Mouse (Mus musculus) CH12.LX (cell line): Measurements from ENCODE around the gene Ccdc130. TPM values are rescaled to one million over a fixed set of nuclear protein-coding genes. Genes with fewer than 3 reads are reported as not detected.

Source experiments
- DNase-seq: peaks from one replicate; pipeline ENCODE4 v3.0.0-alpha.2; 2013; ENCODE audit errors: extremely low read depth
- H3K27ac ChIP-seq: 2 replicates; pipeline ENCODE4 v1.5.1; 2012; ENCODE audit warnings: low read depth, mild to moderate bottlenecking, control low read depth, moderate library complexity; ENCODE audit not compliant: insufficient read depth
- H3K27me3 ChIP-seq: replicated peaks from 2 replicates; pipeline ENCODE3; 2012; ENCODE audit warnings: inconsistent platforms
- H3K36me3 ChIP-seq, 2 experiments: replicated peaks in 1 of 2; 2 replicates each; pipeline versions ENCODE3 to v1.6.1; 2012; ENCODE audit warnings: inconsistent platforms in 1 of 2, low read length in 1 of 2, mild to moderate bottlenecking in 1 of 2, mixed read lengths in 1 of 2, moderate library complexity in 1 of 2; ENCODE audit not compliant: control insufficient read depth in 1 of 2, insufficient read depth in 1 of 2
- H3K4me1 ChIP-seq, 2 experiments: 2 replicates each; pipeline ENCODE4 v1.6.1; 2012; ENCODE audit warnings: inconsistent platforms in 1 of 2, moderate library complexity in 1 of 2; ENCODE audit not compliant: insufficient read depth in 2 of 2, control insufficient read depth in 1 of 2
- H3K4me2 ChIP-seq: 2 replicates; pipeline ENCODE4 v1.6.1; 2012; ENCODE audit warnings: low read depth, mild to moderate bottlenecking, control low read depth; ENCODE audit not compliant: poor library complexity, insufficient read depth, severe bottlenecking
- H3K4me3 ChIP-seq, 3 experiments: fragments of 150-350 bp in 1 of 3; sonication (generic) in 1 of 3; replicated peaks in 1 of 3; 2 replicates each; pipeline versions ENCODE3 to v1.5.1; 2011 to 2012; ENCODE audit warnings: low read depth in 2 of 3, low read length in 2 of 3, mild to moderate bottlenecking in 2 of 3, moderate library complexity in 2 of 3, control low read depth in 1 of 3, improper control_type of control experiment in 1 of 3, inconsistent platforms in 1 of 3, mixed read lengths in 1 of 3; ENCODE audit not compliant: poor library complexity in 1 of 3
- H3K79me2 ChIP-seq: replicated peaks from 2 replicates; pipeline ENCODE4 v1.6.1; 2012; ENCODE audit warnings: mild to moderate bottlenecking, moderate library complexity; ENCODE audit not compliant: control insufficient read depth, poor library complexity, insufficient read depth, severe bottlenecking; ENCODE audit errors: extremely low read depth
- H3K9ac ChIP-seq: 2 replicates; pipeline ENCODE4 v1.6.1; 2012; ENCODE audit warnings: low read depth, mild to moderate bottlenecking, control low read depth, moderate library complexity; ENCODE audit not compliant: insufficient read depth
- H3K9me3 ChIP-seq: replicated peaks from 2 replicates; pipeline ENCODE3; 2012; ENCODE audit warnings: low read length, inconsistent platforms, mixed read lengths
- CHD1 ChIP-seq: IDR thresholded peaks from 2 replicates; pipeline ENCODE4 v1.6.1; 2012; ENCODE audit warnings: low read depth, low read length, improper control_type of control experiment, inconsistent platforms
- CHD2 ChIP-seq: IDR thresholded peaks from 2 replicates; pipeline ENCODE4 v1.6.1; 2011; ENCODE audit warnings: low read length, improper control_type of control experiment
- E2F4 ChIP-seq: IDR thresholded peaks from 2 replicates; pipeline ENCODE4 v1.6.1; 2011; ENCODE audit warnings: low read depth, low read length, improper control_type of control experiment; ENCODE audit not compliant: insufficient replicate concordance
- ELF1 ChIP-seq: IDR thresholded peaks from 2 replicates; pipeline ENCODE4 v1.6.1; 2014; ENCODE audit warnings: low read depth, mild to moderate bottlenecking, inconsistent platforms, low read length, improper control_type of control experiment
- ETS1 ChIP-seq: conservative IDR thresholded peaks from 2 replicates; pipeline ENCODE4 v1.6.1; 2012; ENCODE audit warnings: low read depth, mild to moderate bottlenecking, inconsistent platforms, low read length, improper control_type of control experiment, moderate library complexity
- GABPA ChIP-seq: IDR thresholded peaks from 2 replicates; pipeline ENCODE4 v1.6.1; 2012; ENCODE audit warnings: low read depth, low read length, improper control_type of control experiment, inconsistent platforms; ENCODE audit not compliant: insufficient replicate concordance
- HCFC1 ChIP-seq: IDR thresholded peaks from 2 replicates; pipeline ENCODE4 v1.6.1; 2012; ENCODE audit warnings: low read depth, mild to moderate bottlenecking, inconsistent platforms, low read length, improper control_type of control experiment
- IRF4 ChIP-seq: IDR thresholded peaks from 2 replicates; pipeline ENCODE4 v1.6.1; 2014; ENCODE audit warnings: low read depth, mild to moderate bottlenecking, inconsistent platforms, low read length, improper control_type of control experiment
- KAT2A ChIP-seq: IDR thresholded peaks from 2 replicates; pipeline ENCODE4 v1.6.1; 2012; ENCODE audit warnings: low read length, improper control_type of control experiment, inconsistent platforms; ENCODE audit not compliant: insufficient replicate concordance
- MAX ChIP-seq: IDR thresholded peaks from 2 replicates; pipeline ENCODE4 v1.6.1; 2011; ENCODE audit warnings: low read length, improper control_type of control experiment
- MAZ ChIP-seq: IDR thresholded peaks from 2 replicates; pipeline ENCODE4 v1.6.1; 2012; ENCODE audit warnings: low read depth, mild to moderate bottlenecking, inconsistent platforms, low read length, improper control_type of control experiment, moderate library complexity
- MEF2A ChIP-seq: IDR thresholded peaks from 2 replicates; pipeline ENCODE4 v1.6.1; 2014; ENCODE audit warnings: low read depth, mild to moderate bottlenecking, inconsistent platforms, low read length, improper control_type of control experiment, borderline replicate concordance
- MXI1 ChIP-seq: IDR thresholded peaks from 2 replicates; pipeline ENCODE4 v1.6.1; 2011; ENCODE audit warnings: mild to moderate bottlenecking, low read depth, low read length, improper control_type of control experiment
- NRF1 ChIP-seq: IDR thresholded peaks from 2 replicates; pipeline ENCODE4 v1.6.1; 2014; ENCODE audit warnings: low read depth, mild to moderate bottlenecking, inconsistent platforms, low read length, improper control_type of control experiment, moderate library complexity
- PAX5 ChIP-seq: IDR thresholded peaks from 2 replicates; pipeline ENCODE4 v1.6.1; 2012; ENCODE audit warnings: low read length, inconsistent platforms, mixed read lengths
- RAD21 ChIP-seq: IDR thresholded peaks from 2 replicates; pipeline ENCODE4 v1.6.1; 2011; ENCODE audit warnings: low read depth, mild to moderate bottlenecking, low read length, improper control_type of control experiment, moderate library complexity
- RCOR1 ChIP-seq: conservative IDR thresholded peaks from 2 replicates; pipeline ENCODE4 v1.6.1; 2012; ENCODE audit warnings: low read depth, mild to moderate bottlenecking, inconsistent platforms, low read length, improper control_type of control experiment
- SIN3A ChIP-seq: IDR thresholded peaks from 2 replicates; pipeline ENCODE4 v1.6.1; 2012; ENCODE audit warnings: low read length, improper control_type of control experiment, inconsistent platforms
- SMC3 ChIP-seq: IDR thresholded peaks from 2 replicates; pipeline ENCODE4 v1.6.1; 2011; ENCODE audit warnings: low read depth, low read length, improper control_type of control experiment
- TBP ChIP-seq: conservative IDR thresholded peaks from 2 replicates; pipeline ENCODE4 v1.6.1; 2011; ENCODE audit warnings: low read depth, low read length, improper control_type of control experiment
- TCF12 ChIP-seq: IDR thresholded peaks from 2 replicates; pipeline ENCODE4 v1.6.1; 2014; ENCODE audit warnings: low read depth, mild to moderate bottlenecking, inconsistent platforms, low read length, improper control_type of control experiment
- UBTF ChIP-seq: IDR thresholded peaks from 2 replicates; pipeline ENCODE4 v1.6.1; 2012; ENCODE audit warnings: low read depth, mild to moderate bottlenecking, inconsistent platforms, low read length, improper control_type of control experiment, moderate library complexity
- USF1 ChIP-seq: IDR thresholded peaks from 2 replicates; pipeline ENCODE4 v1.6.1; 2014; ENCODE audit warnings: low read depth, mild to moderate bottlenecking, inconsistent platforms, low read length, improper control_type of control experiment
- ZC3H11A ChIP-seq: IDR thresholded peaks from 2 replicates; pipeline ENCODE4 v1.6.1; 2012; ENCODE audit warnings: low read depth, mild to moderate bottlenecking, inconsistent platforms, low read length, improper control_type of control experiment
- ZKSCAN1 ChIP-seq: IDR thresholded peaks from 2 replicates; pipeline ENCODE4 v1.6.1; 2012; ENCODE audit warnings: low read depth, inconsistent platforms, low read length, improper control_type of control experiment, borderline replicate concordance
- dilution Hi-C: fragments of 300-500 bp; cut with MboI; formaldehyde crosslinking; loops from 2 replicates; pipeline ENCODE4 v1.14.3; 2020; ENCODE audit warnings: low sequenced_read_pairs; ENCODE audit not compliant: extremely low pct_unique_long_range_greater_than_20kb, extremely low pct_ligation_motif_present
- in situ Hi-C: fragments of 300-500 bp; cut with MboI; formaldehyde crosslinking; loops from 3 replicates; pipeline ENCODE4 v1.14.3; 2019; ENCODE audit warnings: low sequenced_read_pairs, low pct_ligation_motif_present, low pct_unique_long_range_greater_than_20kb, mixed read lengths
- polyA plus RNA-seq: library from polyadenylated mRNA; unstranded; fragments of >175 nt; gene quantifications from 2 replicates; pipeline ENCODE4 v1.2.1, GENCODE M21; 2012; ENCODE audit warnings: low read depth; ENCODE audit not compliant: insufficient read length
- total RNA-seq, 2 experiments: library from RNA; depleted of rRNA; stranded (reverse); fragments of 300-350 nt in 1 of 2; fragments of >200 nt in 1 of 2; gene quantifications; 2 replicates each; pipeline ENCODE4 v1.2.3; 2012 to 2014

The Ccdc130 gene
- total and polyA plus RNA-seq, 3 experiments, result 5.7 to 13.0 (median 7.8) TPM

DNA sequence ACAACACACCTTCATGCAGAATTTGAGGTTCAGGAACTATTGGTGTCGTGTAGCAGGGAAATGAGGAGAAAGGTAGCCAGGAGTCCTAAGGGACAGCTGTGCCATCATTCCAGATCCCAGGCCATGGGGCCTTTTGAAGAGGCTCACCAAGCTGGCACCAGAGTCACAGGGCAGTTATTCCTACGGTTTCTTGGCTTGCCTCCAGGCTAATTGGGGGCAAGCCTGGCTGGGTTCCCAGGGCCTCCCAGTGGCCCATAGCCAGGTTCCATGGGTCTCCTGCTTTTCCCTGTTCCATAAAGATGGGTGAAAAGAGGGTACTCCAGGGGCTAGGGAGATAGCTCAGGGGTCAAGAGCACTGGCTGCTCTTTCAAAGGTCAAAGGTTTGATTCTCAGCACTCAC lies 28.4 kb downstream of the Ccdc130 start:
- dilution Hi-C loops, result no loop called here

DNA sequence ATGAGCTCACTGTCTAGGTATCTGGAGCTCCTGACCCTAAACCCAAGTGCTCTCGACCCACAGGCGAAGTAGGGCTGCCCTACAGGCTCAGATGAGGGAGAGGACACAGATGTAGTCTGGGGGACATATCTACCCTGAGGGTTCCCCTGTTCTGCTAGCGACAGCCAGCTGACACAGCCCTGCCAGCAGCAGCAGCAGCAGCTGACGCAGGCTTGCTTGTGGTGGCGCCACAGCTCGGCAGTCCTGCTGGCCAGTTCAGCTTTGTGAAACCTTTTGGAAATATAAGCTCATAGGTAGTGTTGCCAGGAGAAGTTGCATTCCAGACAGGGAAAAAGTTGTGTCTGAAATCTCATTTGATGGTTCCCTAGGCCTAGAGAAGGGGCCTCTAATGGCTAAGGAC lies 29.0 kb downstream of the Ccdc130 start:
- H3K4me2 ChIP-seq, result no peak overlapping the region
- H3K79me2 ChIP-seq, result no peaks in the 10 kb centered on the region
- DNase-seq, result no peak
- no peaks in the 10 kb centered on the region for H3K9me3 ChIP-seq
- in situ Hi-C loops, result no loop called here
- no peak overlapping the region for H3K27ac ChIP-seq
- peaks cover 3 to 16% of the 10 kb centered on the region in 2 experiments; a peak in 2 of 4 replicates for H3K4me1 ChIP-seq
- H3K4me3 ChIP-seq, result no peak overlapping the region
- TF ChIP-seq IRF4 (no peak), MAX (no peak), ETS1 (no peak), NRF1 (no peak), HCFC1 (no peak), TBP (no peak), TCF12 (no peak), MEF2A (no peak), CHD2 (no peak), RCOR1 (no peak), ZC3H11A (no peak), SMC3 (no peak), GABPA (no peak), CHD1 (no peak), MAZ (no peak), USF1 (no peak), MXI1 (no peak)
- H3K27me3 ChIP-seq, result no peaks in the 10 kb centered on the region
- H3K36me3 ChIP-seq, result peaks cover 15 to 32% of the 10 kb centered on the region in 2 experiments
- dilution Hi-C loops, result no loop called here
- no peak overlapping the region for H3K9ac ChIP-seq

More for the DNA sequence above, 28.4 kb downstream of the Ccdc130 start:
- Histone ChIP-seq H3K79me2 (no peaks in the 10 kb centered on the region), H3K9me3 (no peaks in the 10 kb centered on the region), H3K36me3 (peaks cover 22 to 38% of the 10 kb centered on the region in 2 experiments), H3K4me3 (no peak overlapping the region), H3K27me3 (no peaks in the 10 kb centered on the region), H3K27ac (no peak overlapping the region), H3K4me2 (no peak overlapping the region), H3K9ac (no peak overlapping the region), H3K4me1 (peaks cover 3 to 13% of the 10 kb centered on the region in 2 experiments; a peak in 2 of 4 replicates)
- no peak for DNase-seq
- TF ChIP-seq MAZ, result no peak
- no peak for TF ChIP-seq MXI1
- TF ChIP-seq ETS1, result no peak
- no peak for TF ChIP-seq KAT2A
- no peak for TF ChIP-seq SMC3
- TF ChIP-seq E2F4, result no peak
- TF ChIP-seq PAX5, result no peak
- TF ChIP-seq USF1, result no peak
- no peak for TF ChIP-seq UBTF
- TF ChIP-seq ZKSCAN1, result no peak
- TF ChIP-seq ELF1, result no peak
- no peak for TF ChIP-seq RAD21
- TF ChIP-seq CHD1, result no peak
- no peak for TF ChIP-seq SIN3A
- in situ Hi-C loops, result no loop called here
